Mouse (Mus musculus): ENCODE data around the gene Fam189b.

DNA sequence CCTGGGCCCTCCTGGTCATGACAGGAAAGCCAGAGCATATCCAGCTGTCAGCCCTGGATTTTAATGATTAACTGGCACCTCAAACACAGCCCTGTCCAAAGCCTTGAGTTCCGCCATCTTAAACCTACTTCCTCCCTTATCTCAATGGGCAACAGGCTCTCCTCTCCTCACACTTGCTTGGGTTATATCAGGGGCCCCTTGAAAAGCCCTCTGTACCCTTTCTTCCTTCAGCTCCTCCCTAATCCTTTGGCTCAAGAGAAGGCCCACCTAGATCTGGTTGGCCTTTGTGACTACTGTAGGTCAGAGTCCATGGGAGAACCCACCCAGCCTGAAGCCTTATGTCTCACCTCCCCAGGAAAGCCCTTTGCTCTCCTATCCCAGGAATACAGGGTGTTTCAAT lies 49.2 kb upstream of the Fam189b start:
- TF ChIP-seq POLR2A (IDR thresholded peaks at IDR 0.05; ENCODE audit: low read depth, low read length) (no peak), CTCF (IDR thresholded peaks at IDR 0.05; ENCODE audit: extremely low read depth, insufficient read length, insufficient replicate concordance, low read depth, low read length) (no peak)

Measured in small intestine, adult 2 months (tissue).